Mouse (Mus musculus): ENCODE data around the gene Btg4. TPM values are rescaled to one million over a fixed set of nuclear protein-coding genes. Genes with fewer than 3 reads are reported as not detected.
"Not testable (repeated sequence)": the region's sequence is repeated elsewhere in the genome, so short reads cannot be mapped to it uniquely, and the experiment has no call there.

The Btg4 gene
- polyA plus RNA-seq, 1 experiment, result not detected

- DNase-seq, result no peak
- Histone ChIP-seq H3K4me3 (ENCODE audit: control insufficient read depth, insufficient read depth, low read length) (no peak overlapping the region), H3K27ac (ENCODE audit: control insufficient read depth, insufficient read depth, low read length) (no peak overlapping the region), H3K4me1 (replicated peaks; ENCODE audit: control insufficient read depth, insufficient read depth, low read length) (no peaks in the 10 kb centered on the region), H3K27me3 (ENCODE audit: control insufficient read depth, insufficient read depth, low read length) (no peaks in the 10 kb centered on the region), H3K36me3 (ENCODE audit: control insufficient read depth, insufficient read depth, low read length) (no peaks in the 10 kb centered on the region)
- TF ChIP-seq POLR2A (IDR thresholded peaks at IDR 0.05; ENCODE audit: control insufficient read depth, extremely low read depth, insufficient read depth, low read length, poor library complexity) (no peak), CTCF (IDR thresholded peaks at IDR 0.05; ENCODE audit: borderline replicate concordance, control insufficient read depth, extremely low read depth, insufficient read depth, low read length, poor library complexity) (no peak)
- WGBS, result 100% methylated on average over 1 of the region's 1 CpGs
Observed at GRCm38 (mm10) chr9:51137836-51138235, 77.1 kb downstream of the Btg4 start.

GRCm38 (mm10) chr9:51138301-51138700 is 77.6 kb downstream of the Btg4 start:
- TF ChIP-seq CTCF (IDR thresholded peaks at IDR 0.05; ENCODE audit: borderline replicate concordance, control insufficient read depth, extremely low read depth, insufficient read depth, low read length, poor library complexity) (no peak), POLR2A (IDR thresholded peaks at IDR 0.05; ENCODE audit: control insufficient read depth, extremely low read depth, insufficient read depth, low read length, poor library complexity) (no peak)
- H3K27me3 ChIP-seq (ENCODE audit: control insufficient read depth, insufficient read depth, low read length), result no peaks in the 10 kb centered on the region
- no peak overlapping the region for H3K27ac ChIP-seq (ENCODE audit: control insufficient read depth, insufficient read depth, low read length)
- H3K4me3 ChIP-seq (ENCODE audit: control insufficient read depth, insufficient read depth, low read length), result no peak overlapping the region
- 100% methylated on average over 1 of the region's 1 CpGs for WGBS
- DNase-seq, result no peak
- H3K36me3 ChIP-seq (ENCODE audit: control insufficient read depth, insufficient read depth, low read length), result no peaks in the 10 kb centered on the region
- no peaks in the 10 kb centered on the region for H3K4me1 ChIP-seq (replicated peaks; ENCODE audit: control insufficient read depth, insufficient read depth, low read length)

- H3K4me1 ChIP-seq (replicated peaks; ENCODE audit: control insufficient read depth, insufficient read depth, low read length); DNase-seq; H3K27ac ChIP-seq (ENCODE audit: control insufficient read depth, insufficient read depth, low read length); H3K36me3 ChIP-seq (ENCODE audit: control insufficient read depth, insufficient read depth, low read length); H3K27me3 ChIP-seq (ENCODE audit: control insufficient read depth, insufficient read depth, low read length); H3K4me3 ChIP-seq (ENCODE audit: control insufficient read depth, insufficient read depth, low read length): not testable (repeated sequence)
- WGBS, result 42% methylated on average over 1 of the region's 1 CpGs
Observed at GRCm38 (mm10) chr9:51139401-51139800, 78.7 kb downstream of the Btg4 start.

GRCm38 (mm10) chr9:51140711-51141110 is 80.0 kb downstream of the Btg4 start:
- H3K4me3 ChIP-seq (ENCODE audit: control insufficient read depth, insufficient read depth, low read length), result no peak overlapping the region
- TF ChIP-seq CTCF (IDR thresholded peaks at IDR 0.05; ENCODE audit: borderline replicate concordance, control insufficient read depth, extremely low read depth, insufficient read depth, low read length, poor library complexity) (no peak), POLR2A (IDR thresholded peaks at IDR 0.05; ENCODE audit: control insufficient read depth, extremely low read depth, insufficient read depth, low read length, poor library complexity) (no peak)
- H3K4me1 ChIP-seq (replicated peaks; ENCODE audit: control insufficient read depth, insufficient read depth, low read length), result no peaks in the 10 kb centered on the region
- WGBS, result 96% methylated on average over 3 of the region's 3 CpGs
- DNase-seq, result no peak
- H3K36me3 ChIP-seq (ENCODE audit: control insufficient read depth, insufficient read depth, low read length), result no peaks in the 10 kb centered on the region
- no peak overlapping the region for H3K27ac ChIP-seq (ENCODE audit: control insufficient read depth, insufficient read depth, low read length)
- no peaks in the 10 kb centered on the region for H3K27me3 ChIP-seq (ENCODE audit: control insufficient read depth, insufficient read depth, low read length)

DNA sequence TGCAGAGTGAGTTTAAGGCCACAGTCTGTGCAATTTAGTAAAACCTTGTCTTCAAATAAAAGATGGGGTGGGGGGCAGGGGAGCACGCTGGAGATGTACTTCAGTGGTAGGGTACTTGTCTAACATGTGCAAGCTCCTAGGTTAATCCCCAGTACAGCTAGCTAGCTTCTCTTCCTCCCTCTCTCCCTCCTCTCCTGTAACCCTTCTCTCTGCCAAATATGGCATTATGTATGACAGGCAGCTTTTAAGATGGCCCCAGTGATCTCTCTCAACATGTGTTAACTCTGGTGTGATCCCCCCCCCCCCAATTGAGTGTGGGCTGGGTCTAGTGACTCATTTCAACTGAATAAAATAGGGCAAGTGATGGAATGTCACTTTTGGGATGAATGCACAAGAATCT is 82.7 kb downstream of the Btg4 start:
- no peaks in the 10 kb centered on the region for H3K4me1 ChIP-seq (replicated peaks; ENCODE audit: control insufficient read depth, insufficient read depth, low read length)
- H3K27ac ChIP-seq (ENCODE audit: control insufficient read depth, insufficient read depth, low read length), result no peak overlapping the region
- 96% methylated on average over 1 of the region's 1 CpGs for WGBS
- no peak for DNase-seq
- TF ChIP-seq POLR2A (IDR thresholded peaks at IDR 0.05; ENCODE audit: control insufficient read depth, extremely low read depth, insufficient read depth, low read length, poor library complexity) (no peak), CTCF (IDR thresholded peaks at IDR 0.05; ENCODE audit: borderline replicate concordance, control insufficient read depth, extremely low read depth, insufficient read depth, low read length, poor library complexity) (no peak)
- H3K36me3 ChIP-seq (ENCODE audit: control insufficient read depth, insufficient read depth, low read length), result no peaks in the 10 kb centered on the region
- no peak overlapping the region for H3K4me3 ChIP-seq (ENCODE audit: control insufficient read depth, insufficient read depth, low read length)
- no peaks in the 10 kb centered on the region for H3K27me3 ChIP-seq (ENCODE audit: control insufficient read depth, insufficient read depth, low read length)

GRCm38 (mm10) chr9:51144218-51144617 is 83.5 kb downstream of the Btg4 start:
- H3K4me1 ChIP-seq (replicated peaks; ENCODE audit: control insufficient read depth, insufficient read depth, low read length), result no peaks in the 10 kb centered on the region
- H3K27ac ChIP-seq (ENCODE audit: control insufficient read depth, insufficient read depth, low read length), result no peak overlapping the region
- no peak overlapping the region for H3K4me3 ChIP-seq (ENCODE audit: control insufficient read depth, insufficient read depth, low read length)
- H3K27me3 ChIP-seq (ENCODE audit: control insufficient read depth, insufficient read depth, low read length), result no peaks in the 10 kb centered on the region
- H3K36me3 ChIP-seq (ENCODE audit: control insufficient read depth, insufficient read depth, low read length), result no peaks in the 10 kb centered on the region
- TF ChIP-seq CTCF (IDR thresholded peaks at IDR 0.05; ENCODE audit: borderline replicate concordance, control insufficient read depth, extremely low read depth, insufficient read depth, low read length, poor library complexity) (no peak), POLR2A (IDR thresholded peaks at IDR 0.05; ENCODE audit: control insufficient read depth, extremely low read depth, insufficient read depth, low read length, poor library complexity) (no peak)
- WGBS, result 91% methylated on average over 6 of the region's 6 CpGs
- no peak for DNase-seq

- Histone ChIP-seq H3K27ac (ENCODE audit: control insufficient read depth, insufficient read depth, low read length) (no peak overlapping the region), H3K4me1 (replicated peaks; ENCODE audit: control insufficient read depth, insufficient read depth, low read length) (no peaks in the 10 kb centered on the region), H3K27me3 (ENCODE audit: control insufficient read depth, insufficient read depth, low read length) (no peaks in the 10 kb centered on the region), H3K4me3 (ENCODE audit: control insufficient read depth, insufficient read depth, low read length) (no peak overlapping the region), H3K36me3 (ENCODE audit: control insufficient read depth, insufficient read depth, low read length) (no peaks in the 10 kb centered on the region)
- TF ChIP-seq CTCF (IDR thresholded peaks at IDR 0.05; ENCODE audit: borderline replicate concordance, control insufficient read depth, extremely low read depth, insufficient read depth, low read length, poor library complexity) (no peak), POLR2A (IDR thresholded peaks at IDR 0.05; ENCODE audit: control insufficient read depth, extremely low read depth, insufficient read depth, low read length, poor library complexity) (no peak)
- WGBS, result 26% methylated on average over 4 of the region's 4 CpGs
- no peak for DNase-seq
Observed at GRCm38 (mm10) chr9:51146496-51146895, 85.8 kb downstream of the Btg4 start.

Data from thymus, adult 2 months (tissue).